Mouse (Mus musculus): ENCODE measurements around the gene Elp1. TPM values are rescaled to one million over a fixed set of nuclear protein-coding genes. Genes with fewer than 3 reads are reported as not detected.

The Elp1 gene
- 48.6 and 49.4 TPM in 2 replicates for polyA plus RNA-seq (2016; fragmentation: Nextera tagmentation; extraction: Ambion mirVana)

GRCm38 (mm10) chr4:56801907-56802668 is at the start of gene Elp1, which contains the start of gene Fam206a:
TSS of gene Elp1 (minus strand) at chr4:56802331.
TSS of gene Fam206a (plus strand) at chr4:56802345.
- H3K4me3 ChIP-seq = peak within 1 kb of the TSS; percentile 95
- peak within 1 kb of the TSS; percentile 75 for H3K27ac ChIP-seq (ENCODE audit: poor library complexity, severe bottlenecking)
- no peaks in the 10 kb centered on the region for H3K9me3 ChIP-seq (replicated peaks)
- H3K4me1 ChIP-seq (replicated peaks) = peaks cover 16% of the 10 kb centered on the region
- peak; percentile 95 for ATAC-seq (ENCODE audit: insufficient number of reproducible peaks, low FRiP score)
- H3K4me2 ChIP-seq = peak within 1 kb of the TSS; percentile 80
- H3K9ac ChIP-seq = peak within 1 kb of the TSS; percentile 94
- H3K27me3 ChIP-seq (replicated peaks) = no peaks in the 10 kb centered on the region
- under 1% methylated on average over 72 of the region's 72 CpGs for WGBS
- H3K36me3 ChIP-seq = peaks cover 44% of the 10 kb centered on the region

- ATAC-seq (ENCODE audit: insufficient number of reproducible peaks, low FRiP score) = peak; percentile 79
- peaks cover 18% of the 10 kb centered on the region for H3K4me1 ChIP-seq (replicated peaks)
Observed at GRCm38 (mm10) chr4:56850724-56851123, 48.6 kb upstream of the Elp1 start.

GRCm38 (mm10) chr4:56848044-56848443 is 45.9 kb upstream of the Elp1 start:
- Histone ChIP-seq H3K9ac (no peak overlapping the region), H3K36me3 (peaks cover 20% of the 10 kb centered on the region), H3K4me3 (no peak overlapping the region), H3K4me2 (no peak overlapping the region), H3K27ac (ENCODE audit: poor library complexity, severe bottlenecking) (no peak overlapping the region), H3K9me3 (replicated peaks) (peaks cover 6% of the 10 kb centered on the region), H3K4me1 (replicated peaks) (peaks cover 19% of the 10 kb centered on the region), H3K27me3 (replicated peaks) (no peaks in the 10 kb centered on the region)
- no peak for ATAC-seq (ENCODE audit: insufficient number of reproducible peaks, low FRiP score)
- 86% methylated on average over 6 of the region's 6 CpGs for WGBS

More at GRCm38 (mm10) chr4:56850724-56851123, 48.6 kb upstream of the Elp1 start:
- no peak overlapping the region for H3K4me3 ChIP-seq
- 11% methylated on average over 6 of the region's 6 CpGs for WGBS
- 0 out of 2 replicates have a peak overlapping the region, but pooled peaks have one; percentile 5 for H3K9ac ChIP-seq
- H3K9me3 ChIP-seq (replicated peaks) = no peaks in the 10 kb centered on the region
- H3K27me3 ChIP-seq (replicated peaks) = no peaks in the 10 kb centered on the region
- peak overlapping the region; percentile 27 for H3K4me2 ChIP-seq
- 0 out of 2 replicates have a peak, but pooled peaks cover 3% of the 10 kb centered on the region for H3K36me3 ChIP-seq
- peak overlapping the region; percentile 68 for H3K27ac ChIP-seq (ENCODE audit: poor library complexity, severe bottlenecking)

GRCm38 (mm10) chr4:56847400-56847799 is 45.3 kb upstream of the Elp1 start:
- Histone ChIP-seq H3K27me3 (replicated peaks) (no peaks in the 10 kb centered on the region), H3K9ac (no peak overlapping the region), H3K36me3 (peaks cover 20% of the 10 kb centered on the region), H3K4me1 (replicated peaks) (peaks cover 23% of the 10 kb centered on the region), H3K4me3 (no peak overlapping the region), H3K27ac (ENCODE audit: poor library complexity, severe bottlenecking) (no peak overlapping the region), H3K4me2 (no peak overlapping the region), H3K9me3 (replicated peaks) (peaks cover 6% of the 10 kb centered on the region)
- 85% methylated on average over 3 of the region's 3 CpGs for WGBS
- ATAC-seq (ENCODE audit: insufficient number of reproducible peaks, low FRiP score) = no peak

GRCm38 (mm10) chr4:56845896-56846533 is 43.9 kb upstream of the Elp1 start:
- no peak overlapping the region for H3K9ac ChIP-seq
- ATAC-seq (ENCODE audit: insufficient number of reproducible peaks, low FRiP score) = no peak
- 51% methylated on average over 12 of the region's 12 CpGs for WGBS
- no peaks in the 10 kb centered on the region for H3K27me3 ChIP-seq (replicated peaks)
- H3K9me3 ChIP-seq (replicated peaks) = peaks cover 6% of the 10 kb centered on the region
- no peak overlapping the region for H3K27ac ChIP-seq (ENCODE audit: poor library complexity, severe bottlenecking)
- peaks cover 20% of the 10 kb centered on the region for H3K36me3 ChIP-seq
- no peak overlapping the region for H3K4me2 ChIP-seq
- H3K4me3 ChIP-seq = no peak overlapping the region
- H3K4me1 ChIP-seq (replicated peaks) = peaks cover 16% of the 10 kb centered on the region

- H3K36me3 ChIP-seq = peaks cover 20% of the 10 kb centered on the region
Observed at GRCm38 (mm10) chr4:56844911-56845310, 42.8 kb upstream of the Elp1 start.

GRCm38 (mm10) chr4:56843963-56844362 is 41.8 kb upstream of the Elp1 start:
- ATAC-seq (ENCODE audit: insufficient number of reproducible peaks, low FRiP score) = no peak
- peaks cover 6% of the 10 kb centered on the region for H3K9me3 ChIP-seq (replicated peaks)
- no peak overlapping the region for H3K4me2 ChIP-seq
- no peak overlapping the region for H3K9ac ChIP-seq
- H3K27ac ChIP-seq (ENCODE audit: poor library complexity, severe bottlenecking) = no peak overlapping the region
- H3K4me1 ChIP-seq (replicated peaks) = peaks cover 9% of the 10 kb centered on the region
- H3K27me3 ChIP-seq (replicated peaks) = no peaks in the 10 kb centered on the region
- no peak overlapping the region for H3K4me3 ChIP-seq
- peaks cover 20% of the 10 kb centered on the region for H3K36me3 ChIP-seq
- WGBS = 87% methylated on average over 2 of the region's 2 CpGs

More at GRCm38 (mm10) chr4:56844911-56845310, 42.8 kb upstream of the Elp1 start:
- Histone ChIP-seq H3K9me3 (replicated peaks) (peaks cover 6% of the 10 kb centered on the region), H3K9ac (no peak overlapping the region), H3K27ac (ENCODE audit: poor library complexity, severe bottlenecking) (no peak overlapping the region), H3K4me1 (replicated peaks) (peaks cover 9% of the 10 kb centered on the region), H3K27me3 (replicated peaks) (no peaks in the 10 kb centered on the region), H3K4me2 (no peak overlapping the region), H3K4me3 (no peak overlapping the region)
- WGBS = 88% methylated on average over 4 of the region's 4 CpGs
- ATAC-seq (ENCODE audit: insufficient number of reproducible peaks, low FRiP score) = no peak

- WGBS = 82% methylated on average over 7 of the region's 7 CpGs
- Histone ChIP-seq H3K36me3 (peaks cover 25% of the 10 kb centered on the region), H3K27me3 (replicated peaks) (no peaks in the 10 kb centered on the region), H3K9ac (no peak overlapping the region), H3K4me1 (replicated peaks) (peaks cover 9% of the 10 kb centered on the region), H3K4me2 (no peak overlapping the region), H3K27ac (ENCODE audit: poor library complexity, severe bottlenecking) (peak overlapping the region; percentile 63), H3K9me3 (replicated peaks) (peaks cover 6% of the 10 kb centered on the region), H3K4me3 (no peak overlapping the region)
- ATAC-seq (ENCODE audit: insufficient number of reproducible peaks, low FRiP score) = no peak
Observed at GRCm38 (mm10) chr4:56842501-56842900, 40.4 kb upstream of the Elp1 start.

GRCm38 (mm10) chr4:56840297-56840696 is 38.2 kb upstream of the Elp1 start:
- Histone ChIP-seq H3K4me1 (replicated peaks) (0 out of 2 replicates have a peak, but pooled peaks cover 3% of the 10 kb centered on the region), H3K27ac (ENCODE audit: poor library complexity, severe bottlenecking) (no peak overlapping the region), H3K4me2 (no peak overlapping the region), H3K4me3 (no peak overlapping the region), H3K9me3 (replicated peaks) (peaks cover 6% of the 10 kb centered on the region), H3K9ac (no peak overlapping the region), H3K36me3 (peaks cover 27% of the 10 kb centered on the region), H3K27me3 (replicated peaks) (no peaks in the 10 kb centered on the region)
- ATAC-seq (ENCODE audit: insufficient number of reproducible peaks, low FRiP score) = no peak
- WGBS = 82% methylated on average over 3 of the region's 3 CpGs

- H3K27ac ChIP-seq (ENCODE audit: poor library complexity, severe bottlenecking) = no peak overlapping the region
- no peaks in the 10 kb centered on the region for H3K9me3 ChIP-seq (replicated peaks)
- no peak overlapping the region for H3K9ac ChIP-seq
- H3K4me1 ChIP-seq (replicated peaks) = 0 out of 2 replicates have a peak, but pooled peaks cover 2% of the 10 kb centered on the region
- H3K4me3 ChIP-seq = no peak overlapping the region
- no peaks in the 10 kb centered on the region for H3K27me3 ChIP-seq (replicated peaks)
- WGBS = 68% methylated on average over 6 of the region's 6 CpGs
- no peak for ATAC-seq (ENCODE audit: insufficient number of reproducible peaks, low FRiP score)
- H3K4me2 ChIP-seq = no peak overlapping the region
- H3K36me3 ChIP-seq = peaks cover 18% of the 10 kb centered on the region; the same call in 1 of the 2 replicates
Observed at GRCm38 (mm10) chr4:56837661-56838060, 35.5 kb upstream of the Elp1 start.

GRCm38 (mm10) chr4:56831998-56832397 is 29.9 kb upstream of the Elp1 start:
- H3K9ac ChIP-seq = no peak overlapping the region
- H3K27me3 ChIP-seq (replicated peaks) = no peaks in the 10 kb centered on the region
- H3K9me3 ChIP-seq (replicated peaks) = no peaks in the 10 kb centered on the region
- H3K4me1 ChIP-seq (replicated peaks) = peaks cover 13% of the 10 kb centered on the region; the same call in 1 of the 2 replicates
- WGBS = 60% methylated on average over 7 of the region's 7 CpGs
- H3K36me3 ChIP-seq = peaks cover 21% of the 10 kb centered on the region
- H3K27ac ChIP-seq (ENCODE audit: poor library complexity, severe bottlenecking) = 0 out of 2 replicates have a peak overlapping the region, but pooled peaks have one; percentile 30
- no peak overlapping the region for H3K4me3 ChIP-seq
- H3K4me2 ChIP-seq = no peak overlapping the region
- no peak for ATAC-seq (ENCODE audit: insufficient number of reproducible peaks, low FRiP score)

All from heart, embryonic 12.5 days (tissue).